Mouse (Mus musculus) gastrocnemius, adult 2 months (tissue): ENCODE measurements around the gene 4931409K22Rik. TPM values are rescaled to one million over a fixed set of nuclear protein-coding genes. Genes with fewer than 3 reads are reported as not detected.

Source experiments
- DNase-seq: peaks from one replicate; pipeline ENCODE4 v3.0.0; 2022
- H3K27ac ChIP-seq: fragments of 200-600 bp; 2 replicates; pipeline ENCODE4 v1.8.1; 2022; ENCODE audit warnings: mild to moderate bottlenecking
- H3K4me3 ChIP-seq: fragments of 200-600 bp; 2 replicates; pipeline ENCODE4 v1.8.1; 2022; ENCODE audit warnings: mild to moderate bottlenecking, moderate library complexity
- CTCF ChIP-seq: fragments of 200-600 bp; IDR thresholded peaks from 2 replicates; pipeline ENCODE4 v1.8.1; 2022; ENCODE audit warnings: antibody characterized with exemption, mild to moderate bottlenecking, moderate library complexity
- intact Hi-C: fragments of 180-260 bp; cut with DNase I; formaldehyde crosslinking; loops from one replicate; pipeline ENCODE4 v1.15.1; 2025
- microRNA-seq: library from miRNA; unstranded; fragments of <30 nt; microRNA quantifications from one replicate; pipeline ENCODE4 v1.2.0, GENCODE M21; 2021
- total RNA-seq, 2 experiments: library from RNA; stranded (reverse); gene quantifications; 2 replicates each; pipeline ENCODE4 v1.2.3; 2021

4931409K22Rik gene
- total RNA-seq, 2 experiments from 2014 or later, result not detected

- no peak for TF ChIP-seq CTCF
- no peak for DNase-seq
- Histone ChIP-seq H3K4me3 (no peak overlapping the region), H3K27ac (no peak overlapping the region)
- intact Hi-C loops, result no loop called here
These were observed 55.8 kb downstream of the 4931409K22Rik start for GRCm38 (mm10) chr5:24500851-24501250.

DNA sequence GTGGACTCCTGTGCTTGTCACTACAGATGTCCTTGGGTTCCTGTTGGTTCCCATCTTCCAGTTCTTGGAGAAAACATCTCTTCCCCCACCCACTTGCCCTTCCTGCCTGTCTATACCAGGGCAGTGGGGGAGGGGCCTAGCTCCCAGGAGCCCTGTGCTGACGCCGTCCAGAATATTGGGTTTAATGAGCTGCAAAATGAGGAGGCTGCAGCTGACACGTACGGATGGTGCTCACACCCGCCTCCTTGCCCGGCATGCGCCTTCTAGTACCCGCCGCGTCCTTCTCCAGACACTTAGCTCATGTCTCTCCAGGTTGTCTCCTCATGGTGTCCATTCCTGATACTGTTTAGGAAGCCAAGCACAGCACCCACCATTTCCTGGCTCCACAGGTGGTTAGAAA lies 57.5 kb downstream of the 4931409K22Rik start:
- intact Hi-C loops, result no loop called here
- H3K27ac ChIP-seq, result no peak overlapping the region
- TF ChIP-seq CTCF, result no peak
- no peak for DNase-seq
- no peak overlapping the region for H3K4me3 ChIP-seq

GRCm38 (mm10) chr5:24497526-24497925 lies 59.1 kb downstream of the 4931409K22Rik start:
- TF ChIP-seq CTCF, result no peak
- DNase-seq, result no peak

DNA sequence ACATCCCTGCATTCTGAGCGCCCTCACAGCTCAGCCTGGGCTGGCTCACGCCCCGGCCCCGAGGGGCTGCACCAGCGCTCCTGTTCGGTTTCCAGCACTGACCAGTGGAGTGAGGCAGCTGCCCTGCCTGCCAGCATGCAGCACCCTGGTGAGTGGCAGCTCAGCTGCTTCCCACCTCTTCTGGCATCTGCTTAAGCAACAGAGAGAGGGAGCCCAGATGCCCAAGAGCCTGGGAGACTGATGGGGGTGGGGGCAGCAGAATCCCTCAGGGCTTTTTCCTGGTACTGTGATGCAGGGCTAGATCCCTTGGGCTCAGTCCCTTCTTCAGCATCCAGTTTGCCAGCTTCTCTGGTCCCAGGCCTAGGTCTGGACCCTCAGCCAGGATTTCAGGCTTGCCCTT lies 59.9 kb downstream of the 4931409K22Rik start:
- no peak for TF ChIP-seq CTCF
- intact Hi-C loops, result no loop called here
- no peak overlapping the region for H3K4me3 ChIP-seq
- no peak for DNase-seq
- H3K27ac ChIP-seq, result no peak overlapping the region

More at GRCm38 (mm10) chr5:24497526-24497925, 59.1 kb downstream of the 4931409K22Rik start:
- intact Hi-C loops, result no loop called here
- Histone ChIP-seq H3K27ac (no peak overlapping the region), H3K4me3 (no peak overlapping the region)

DNA sequence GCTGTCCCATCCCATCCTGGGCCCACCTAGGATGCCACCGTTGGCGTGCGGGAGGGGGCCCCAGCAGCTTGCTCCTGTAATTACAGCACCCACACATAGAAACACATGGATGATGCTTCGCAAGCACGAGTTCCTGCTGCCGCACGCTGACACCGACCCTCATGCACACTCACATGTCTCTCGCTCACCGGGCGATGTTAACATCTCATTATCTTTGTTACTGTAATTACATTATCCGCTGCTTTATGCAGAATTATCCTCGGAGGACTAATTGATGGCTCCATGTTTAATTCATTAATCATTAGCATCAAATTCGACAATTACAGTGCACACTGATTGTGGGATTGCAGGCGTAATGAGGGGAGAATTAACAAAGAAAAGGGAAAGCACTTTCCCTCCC lies 61.6 kb downstream of the 4931409K22Rik start:
- no peak overlapping the region for H3K4me3 ChIP-seq
- no peak for DNase-seq
- intact Hi-C loops, result no loop called here
- no peak overlapping the region for H3K27ac ChIP-seq
- TF ChIP-seq CTCF, result no peak

Small RNA genes lying within 50 kb of the gene (microRNA-seq; reads per million reads assigned to microRNA genes)
- gene Mir671, result 215 reads per million, percentile 56 among the genes with 10 or more reads in this experiment

Other genes with a start within 250 kb of the 4931409K22Rik start
- gene Kcnh2, start 205.2 kb downstream of the 4931409K22Rik start, total RNA-seq, result 1 to 10 TPM; 1.4 to 2.2 TPM
- gene Nos3, start 192.0 kb downstream of the 4931409K22Rik start, total RNA-seq, result 1 to 10 TPM; 5.0 to 7.1 TPM
- gene Atg9b, start 164.7 kb downstream of the 4931409K22Rik start, total RNA-seq, result under 1 TPM in 1 of 2 experiments, not detected in 1; 0.06 TPM
- gene Abcb8, start 163.1 kb downstream of the 4931409K22Rik start, total RNA-seq, result 10 to 100 TPM; 37.0 to 39.8 TPM
- gene Asic3, start 143.4 kb downstream of the 4931409K22Rik start, total RNA-seq, result under 1 TPM; 0.47 to 0.54 TPM
- 10 to 100 TPM; 10.6 to 11.8 TPM for gene Cdk5, start 133.3 kb downstream of the 4931409K22Rik start, total RNA-seq
- 10 to 100 TPM; 14.4 to 16.7 TPM for gene Slc4a2, start 133.0 kb downstream of the 4931409K22Rik start, total RNA-seq
- 100 to 1,000 TPM; 163 to 214 TPM for gene Fastk, start 111.5 kb downstream of the 4931409K22Rik start, total RNA-seq
- gene Tmub1, start 109.0 kb downstream of the 4931409K22Rik start, total RNA-seq, result 10 to 100 TPM; 18.1 to 22.2 TPM
- 10 to 100 TPM; 67.8 to 71.0 TPM for gene Agap3, start 104.6 kb downstream of the 4931409K22Rik start, total RNA-seq
- gene Gbx1, start 29.6 kb downstream of the 4931409K22Rik start, total RNA-seq, result not detected
- 100 to 1,000 TPM; 101 to 107 TPM for gene Asb10, start 15.8 kb downstream of the 4931409K22Rik start, total RNA-seq
- gene Abcf2, start 20.7 kb upstream of the 4931409K22Rik start, total RNA-seq, result 100 to 1,000 TPM; 105 to 117 TPM
- 10 to 100 TPM in 1 of 2 experiments, 1 to 10 TPM in 1; 6.4 to 10.1 TPM for gene Chpf2, start 29.9 kb upstream of the 4931409K22Rik start, total RNA-seq
- gene Smarcd3, start 67.6 kb upstream of the 4931409K22Rik start, total RNA-seq, result 100 to 1,000 TPM; 172 to 203 TPM
- gene Nub1, start 128.7 kb upstream of the 4931409K22Rik start, total RNA-seq, result 10 to 100 TPM; 28.3 to 34.3 TPM
- gene Wdr86, start 173.9 kb upstream of the 4931409K22Rik start, total RNA-seq, result not detected
- not detected for gene Crygn, start 201.2 kb upstream of the 4931409K22Rik start, total RNA-seq